Mouse (Mus musculus): ENCODE data around the gene Fkbp11.

DNA sequence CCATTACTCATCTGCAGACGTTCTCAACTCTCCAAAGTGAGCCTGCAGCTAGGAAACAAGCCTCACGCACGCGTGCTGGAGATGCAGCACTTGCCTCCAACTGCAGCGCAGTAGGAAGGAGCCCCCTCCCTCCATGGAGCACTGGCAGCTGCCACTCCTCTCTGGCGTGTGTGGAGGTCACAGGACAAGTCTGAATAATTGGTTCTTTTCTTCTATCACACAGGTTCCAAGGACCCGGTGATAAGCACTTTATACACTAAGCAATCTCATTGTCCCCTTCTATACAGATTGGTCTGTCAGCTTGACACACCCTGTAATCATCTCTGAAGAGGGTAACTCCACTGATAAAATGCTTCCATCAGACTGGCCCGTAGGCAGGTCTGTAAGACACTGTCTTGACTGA lies 25.0 kb upstream of the Fkbp11 start:
- no peak for TF ChIP-seq CTCF (IDR thresholded peaks at IDR 0.05; ENCODE audit: insufficient read depth, low read length)
- TF ChIP-seq POLR2A (IDR thresholded peaks at IDR 0.05; ENCODE audit: borderline replicate concordance, extremely low read depth, low read depth, low read length), result no peak

Data from lung, adult 2 months (tissue).